Mouse (Mus musculus): ENCODE measurements around the gene Fgf9.

The Fgf9 gene

DNA sequence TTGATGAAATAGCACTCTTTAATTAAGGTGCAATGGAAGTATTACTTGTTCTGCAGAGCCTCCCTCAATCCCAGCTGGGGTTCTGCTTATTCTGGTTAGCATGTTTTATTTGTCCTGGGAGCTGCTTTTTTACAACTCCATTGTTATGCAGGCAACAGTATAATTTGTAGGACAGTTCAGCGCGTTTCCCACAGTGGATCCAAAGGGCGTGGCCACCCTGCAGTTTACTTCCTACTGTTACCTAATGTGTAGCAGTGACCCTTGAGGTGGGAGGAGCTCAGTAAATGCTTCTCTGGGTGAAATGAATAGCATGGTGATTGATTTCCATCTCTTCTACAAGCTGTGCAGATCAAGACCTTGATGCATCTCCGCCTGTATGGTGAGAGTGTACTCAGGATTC lies 17.0 kb downstream of the Fgf9 start:
- in situ Hi-C loops (cut with MseI, MboI) = no loop called here

DNA sequence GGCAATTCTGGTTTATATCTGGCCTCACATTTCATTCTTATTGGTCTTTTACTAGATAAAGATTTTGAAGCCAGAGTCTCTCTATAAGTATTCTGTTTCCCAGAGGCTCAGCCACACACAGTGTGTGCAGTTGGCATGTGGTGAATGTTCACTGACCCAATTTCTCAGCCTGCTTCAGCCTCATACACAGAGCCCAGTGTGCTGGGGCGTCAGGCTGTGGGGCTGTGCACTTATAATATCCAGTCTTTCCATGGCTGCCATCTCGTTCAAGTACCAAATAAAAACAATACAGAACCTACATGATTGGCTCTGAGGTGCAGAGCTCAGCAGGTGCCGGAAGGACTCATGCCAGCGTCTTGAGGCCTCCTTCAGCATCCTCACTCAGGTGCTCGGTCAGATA lies 19.1 kb downstream of the Fgf9 start:
- in situ Hi-C loops (cut with MseI, MboI) = no loop called here

DNA sequence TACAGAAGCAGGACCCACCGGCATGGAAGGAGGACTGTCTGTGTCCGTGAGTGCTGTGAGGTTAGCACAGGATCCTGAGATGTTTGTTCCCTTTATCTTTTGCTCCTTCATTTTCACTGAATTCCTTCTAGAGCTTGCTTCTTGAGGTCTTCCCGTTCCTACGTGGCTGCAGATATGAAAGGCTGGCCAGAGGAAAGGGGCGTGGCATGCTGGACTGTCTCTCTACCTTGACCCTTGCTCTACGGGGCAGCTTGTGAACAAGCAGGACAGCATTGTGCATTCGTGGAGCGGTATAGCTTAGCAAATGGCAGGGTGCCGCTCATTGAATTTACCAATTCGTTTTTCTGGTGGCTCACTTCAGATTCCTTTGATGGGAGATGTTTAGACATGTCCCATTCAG lies 21.0 kb downstream of the Fgf9 start:
- in situ Hi-C loops (cut with MseI, MboI) = no loop called here

DNA sequence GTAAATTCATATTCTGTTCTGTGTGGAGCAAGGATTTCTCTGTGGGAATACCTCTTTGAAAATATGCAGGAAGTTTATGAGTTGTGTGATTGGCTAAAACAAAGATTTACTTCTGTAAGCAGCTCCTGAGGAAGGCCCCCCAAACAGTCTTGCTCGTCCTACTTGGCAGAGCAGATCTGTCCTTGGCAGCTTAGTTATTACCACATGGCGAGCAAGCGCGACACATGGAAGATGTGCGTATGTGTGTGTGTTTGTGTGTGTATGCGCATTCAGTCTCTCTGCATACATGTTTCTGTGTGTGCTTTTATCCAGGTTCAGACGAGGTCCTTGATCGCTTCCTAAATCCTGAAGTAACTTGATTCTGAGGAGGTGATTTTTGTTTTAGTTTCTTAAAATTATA lies 29.3 kb downstream of the Fgf9 start:
- in situ Hi-C loops (cut with MseI, MboI) = no loop called here

DNA sequence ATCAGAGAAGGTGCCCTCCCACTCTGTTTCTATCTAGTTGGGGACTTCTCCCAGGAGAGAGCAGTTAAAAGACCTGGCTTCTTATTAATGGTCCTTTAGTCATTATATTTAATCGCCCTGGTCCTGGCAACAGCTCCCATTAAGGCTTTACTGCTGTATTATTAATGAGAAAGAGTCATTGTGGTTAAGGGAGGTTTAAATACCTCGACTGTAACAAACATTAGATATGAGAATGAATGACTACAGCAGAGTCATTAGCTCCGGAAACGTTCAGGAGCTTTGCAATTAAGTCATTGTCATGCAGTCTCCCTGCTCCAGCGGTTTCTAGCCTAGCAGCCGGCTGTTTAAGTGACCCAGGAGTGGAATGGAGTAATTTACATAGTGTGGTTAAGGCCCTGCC lies 31.0 kb downstream of the Fgf9 start:
- in situ Hi-C loops (cut with MseI, MboI) = no loop called here

DNA sequence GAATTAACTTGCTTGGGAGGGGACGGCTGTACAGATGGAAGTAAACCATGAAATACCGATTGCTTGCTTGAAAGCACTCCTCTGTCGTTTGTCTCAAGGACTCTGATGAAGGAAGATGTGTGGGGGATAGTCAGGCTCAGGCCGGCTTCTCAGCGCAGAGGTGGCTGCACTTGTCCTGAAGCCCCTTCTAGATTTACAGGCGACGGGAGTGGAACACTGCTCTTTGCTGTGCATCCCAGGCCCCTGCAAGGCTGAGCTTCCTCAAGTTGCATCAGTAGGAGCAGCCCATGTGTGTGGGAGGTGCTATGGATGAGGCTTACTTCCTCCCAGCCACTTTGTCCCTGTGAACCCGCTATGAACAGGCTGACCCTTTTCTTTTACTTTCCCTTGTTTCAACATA lies 33.9 kb downstream of the Fgf9 start:
- in situ Hi-C loops (cut with MseI, MboI) = no loop called here

DNA sequence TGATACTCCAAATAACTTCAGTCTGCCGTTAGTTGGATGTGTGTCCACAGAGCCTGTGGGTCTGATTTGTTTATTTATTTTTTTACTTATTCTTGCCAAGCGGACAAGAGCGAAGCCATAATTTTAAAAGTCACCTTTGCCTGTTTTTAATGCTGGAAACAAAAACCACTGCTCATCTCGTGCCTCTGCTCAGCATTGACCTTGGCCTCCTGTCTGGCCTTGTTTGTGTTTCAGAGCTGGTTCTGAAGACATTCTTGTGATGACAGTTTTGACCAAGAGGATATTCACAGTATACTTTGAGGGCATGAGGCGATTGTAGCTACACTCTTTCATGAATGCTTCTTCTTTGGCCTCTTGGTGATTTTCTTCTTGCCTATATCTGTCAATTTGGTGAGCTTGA lies 35.2 kb downstream of the Fgf9 start:
- in situ Hi-C loops (cut with MseI, MboI) = no loop called here

DNA sequence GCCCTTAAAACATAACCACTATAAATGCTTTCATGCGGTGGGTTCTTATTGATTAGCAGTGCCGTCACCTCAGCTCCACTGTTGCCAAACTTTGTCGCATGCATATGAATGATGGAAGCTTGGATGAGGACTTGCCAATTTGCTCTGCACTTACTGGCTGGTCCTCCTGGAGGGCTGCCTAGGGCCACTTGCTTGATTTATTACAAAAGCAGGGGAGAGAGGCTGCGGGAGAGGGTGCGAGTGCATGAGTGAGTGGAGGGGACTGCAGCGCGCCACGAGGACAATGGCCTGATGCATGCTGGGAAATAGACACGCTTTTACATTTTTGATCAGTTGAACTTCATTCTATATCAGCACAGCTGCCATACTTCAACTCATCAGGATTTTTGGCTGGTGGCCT lies 39.3 kb downstream of the Fgf9 start:
- in situ Hi-C loops (cut with MseI, MboI) = no loop called here

DNA sequence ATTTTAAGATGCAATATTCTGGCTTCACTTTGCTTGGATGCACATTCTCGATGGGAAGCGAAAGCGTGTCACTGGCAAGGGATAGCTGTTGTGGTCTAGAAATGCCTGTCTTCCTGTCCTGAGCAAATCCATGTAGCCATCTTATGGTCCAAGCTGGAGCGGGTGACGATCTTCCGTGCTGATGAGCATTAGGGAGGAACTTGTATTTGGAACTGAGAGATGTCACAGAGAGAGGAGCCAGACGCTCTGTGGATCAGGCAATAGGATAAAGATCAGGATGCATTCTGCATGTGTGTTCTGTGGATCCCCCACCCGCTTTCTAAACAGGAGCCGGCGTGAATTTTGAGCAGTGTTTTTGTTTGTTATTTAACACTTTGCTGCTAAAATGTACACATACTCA lies 41.2 kb downstream of the Fgf9 start:
- in situ Hi-C loops (cut with MseI, MboI) = no loop called here

DNA sequence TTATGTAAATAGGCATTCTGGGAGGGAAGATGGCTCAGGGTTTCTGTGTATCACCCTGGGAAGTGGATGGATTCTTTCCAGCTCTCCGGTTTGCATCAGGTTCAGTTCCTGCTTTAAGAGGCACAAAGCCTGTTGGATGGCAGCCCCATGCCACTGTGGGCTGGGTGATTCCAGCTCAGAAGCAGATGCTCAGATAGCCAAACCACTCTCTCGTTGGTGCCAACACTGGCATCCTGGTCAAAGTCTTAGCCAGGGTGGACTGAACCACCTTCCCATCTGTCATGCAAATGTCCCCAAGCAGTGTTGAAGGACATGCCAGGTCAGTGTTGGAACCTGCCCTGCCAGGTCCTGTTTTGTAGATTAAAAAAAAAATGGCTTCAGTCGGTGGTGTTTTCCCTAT lies 42.0 kb downstream of the Fgf9 start:
- in situ Hi-C loops (cut with MseI, MboI) = no loop called here

DNA sequence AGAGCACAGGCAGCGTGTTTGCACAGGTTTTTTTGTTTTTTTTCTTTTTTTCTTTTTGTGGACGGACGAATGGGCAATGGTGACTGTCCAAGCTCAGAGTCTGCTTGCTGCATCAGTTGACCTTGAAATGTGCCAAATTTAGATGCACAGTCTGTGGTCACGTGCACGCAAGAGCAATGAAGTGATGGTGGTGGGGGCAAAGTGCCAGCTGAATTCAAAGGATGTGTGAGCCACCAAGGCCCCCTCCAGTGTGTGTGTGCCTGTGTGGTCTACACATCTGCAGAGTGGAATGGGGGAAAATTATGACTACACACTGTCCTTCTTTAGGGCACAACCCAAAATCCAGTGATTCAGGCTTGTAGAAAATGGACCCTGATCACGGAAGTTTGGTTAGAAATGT lies 42.8 kb downstream of the Fgf9 start:
- in situ Hi-C loops (cut with MseI, MboI) = no loop called here

DNA sequence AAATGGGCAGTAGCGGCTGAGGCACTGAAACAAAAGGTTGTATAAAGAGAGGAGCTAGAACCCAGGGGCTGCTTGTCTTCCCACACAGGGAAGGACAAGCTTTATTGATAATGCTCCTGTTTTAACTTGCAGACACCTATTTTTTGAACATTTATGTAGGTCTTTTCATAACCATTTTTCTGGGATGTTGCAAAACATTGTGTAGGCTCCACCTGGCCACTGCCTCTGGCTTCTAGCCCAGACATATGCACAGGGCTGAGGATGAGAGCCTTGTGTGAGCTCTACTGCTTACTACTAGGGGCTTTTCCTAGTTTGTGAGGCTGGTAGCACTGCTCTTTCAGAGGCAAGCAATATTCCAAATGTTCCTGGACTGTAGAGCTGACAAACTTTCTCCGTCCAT lies 43.8 kb downstream of the Fgf9 start:
- in situ Hi-C loops (cut with MseI, MboI) = no loop called here

DNA sequence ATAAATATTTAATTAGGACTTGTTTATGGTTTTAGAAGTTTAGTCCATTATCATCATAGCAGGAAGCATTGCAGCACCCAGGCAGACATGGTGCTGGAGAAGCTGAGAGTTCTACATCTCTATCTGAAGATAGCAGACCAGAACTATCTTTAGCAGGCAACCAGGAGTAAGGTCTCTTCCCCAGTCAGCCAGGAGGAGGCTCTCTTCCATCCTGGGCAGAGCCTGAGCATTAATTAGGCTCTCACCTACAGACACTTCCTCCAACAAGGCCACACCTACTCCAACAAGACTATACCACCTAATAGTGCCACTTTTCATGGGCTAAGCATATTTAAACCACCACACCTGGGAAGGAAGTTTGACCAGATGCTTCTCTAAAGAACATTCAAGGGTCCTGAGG lies 54.3 kb downstream of the Fgf9 start:
- in situ Hi-C loops (cut with MseI, MboI) = no loop called here

DNA sequence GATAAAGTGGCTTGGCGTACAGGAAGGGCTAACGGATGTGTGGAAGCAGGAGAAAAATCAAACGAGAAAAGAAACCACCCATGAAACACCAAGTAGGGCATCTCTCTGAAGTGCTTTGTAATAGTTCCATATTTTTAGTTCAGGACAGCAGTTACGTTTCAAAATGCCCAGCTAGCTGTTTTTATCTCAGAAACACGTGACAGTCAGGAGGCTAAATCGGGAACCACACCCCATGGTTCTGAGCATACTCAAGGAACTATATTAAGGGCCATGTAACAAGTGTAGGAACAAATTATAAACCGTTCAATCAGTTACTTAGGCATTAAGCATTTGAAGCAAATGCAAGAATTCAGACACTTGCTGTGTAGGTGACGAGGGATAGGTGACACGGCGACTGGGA lies 56.2 kb downstream of the Fgf9 start:
- in situ Hi-C loops (cut with MseI, MboI) = no loop called here

DNA sequence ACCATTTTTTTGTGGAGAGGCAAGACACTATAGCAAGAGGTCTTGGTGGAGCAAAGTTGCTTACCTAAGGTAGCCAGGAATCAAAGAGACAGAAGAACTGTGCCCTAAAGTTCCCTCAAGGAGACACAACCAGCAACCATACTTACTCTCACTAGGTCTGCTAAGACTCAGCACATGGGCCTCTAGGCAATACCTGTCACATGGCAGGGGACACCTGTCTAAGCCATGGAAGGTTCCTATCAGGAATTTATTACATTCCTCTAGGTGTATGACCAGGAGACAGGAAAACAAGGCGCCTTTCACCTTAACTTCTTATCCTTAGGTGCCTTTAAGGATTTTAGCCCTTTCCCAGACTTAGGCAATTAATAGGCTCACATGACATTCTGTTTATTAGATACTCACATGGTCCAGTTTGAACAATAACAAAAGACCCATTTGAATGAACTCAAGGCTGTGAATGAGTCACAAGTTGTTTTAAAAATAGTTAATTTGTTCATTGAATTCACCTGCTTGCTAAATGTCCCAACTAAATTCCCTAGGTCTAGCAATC lies 69.2 kb downstream of the Fgf9 start:
- in situ Hi-C loops (cut with MseI, MboI) = no loop called here

DNA sequence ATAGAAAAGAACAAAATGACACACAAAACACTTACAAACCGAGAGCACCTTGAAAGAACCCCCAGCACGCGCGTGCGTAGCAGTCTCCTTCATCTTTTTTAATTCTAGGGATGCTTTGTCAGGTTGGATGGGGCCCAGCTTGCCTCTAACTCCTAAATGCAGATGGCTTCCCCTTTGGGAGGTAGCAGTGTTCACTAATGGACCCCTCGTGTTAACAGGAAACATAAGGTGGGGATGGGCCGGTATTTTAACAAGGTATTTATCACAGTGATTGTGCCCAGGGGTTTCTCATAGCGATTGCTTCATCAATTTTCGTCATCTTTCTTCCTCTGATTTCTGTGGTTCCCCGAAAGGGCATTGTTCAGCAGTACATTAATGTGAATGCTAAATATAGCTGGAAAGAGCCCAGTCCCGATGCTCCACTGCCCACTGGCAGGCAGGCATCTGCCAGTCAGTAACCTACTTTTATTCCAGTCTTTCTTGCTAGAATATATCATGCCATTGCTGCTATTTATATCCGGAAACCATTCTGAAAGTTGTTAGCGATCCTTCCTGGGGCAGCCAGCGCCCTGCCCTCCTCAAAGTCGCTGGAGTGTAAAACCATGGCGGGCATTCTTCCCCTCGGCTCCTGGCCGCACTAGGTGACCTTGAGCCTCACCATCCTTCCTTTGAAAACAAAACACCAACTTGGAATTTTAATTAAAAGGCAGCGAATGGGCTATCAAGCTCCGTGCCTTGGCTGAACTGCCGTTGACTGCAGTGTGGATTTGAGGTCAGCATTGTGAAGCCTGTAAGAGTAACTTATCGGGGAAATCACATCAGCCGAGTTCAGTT lies 79.5 kb downstream of the Fgf9 start:
- in situ Hi-C loops (cut with MseI, MboI) = no loop called here

DNA sequence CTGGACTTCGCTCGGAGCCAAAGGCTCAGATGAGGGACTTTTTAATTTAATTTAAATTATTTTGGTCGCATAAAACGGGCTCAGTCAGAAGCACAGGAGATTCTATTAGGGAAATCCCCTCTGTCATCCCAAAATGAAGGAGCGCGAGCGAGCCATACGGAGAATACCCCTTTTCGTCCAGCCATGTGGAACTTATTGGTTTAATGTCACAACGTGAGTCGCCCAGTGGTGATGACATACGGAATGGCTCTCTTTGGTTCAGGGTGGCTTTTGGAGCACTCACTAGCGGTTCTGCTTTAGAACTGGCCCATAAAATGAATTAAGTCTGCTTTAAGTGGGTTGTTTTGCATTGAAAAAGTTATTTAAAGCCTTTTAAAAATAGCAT lies 80.1 kb downstream of the Fgf9 start:
- in situ Hi-C loops (cut with MseI, MboI) = no loop called here

DNA sequence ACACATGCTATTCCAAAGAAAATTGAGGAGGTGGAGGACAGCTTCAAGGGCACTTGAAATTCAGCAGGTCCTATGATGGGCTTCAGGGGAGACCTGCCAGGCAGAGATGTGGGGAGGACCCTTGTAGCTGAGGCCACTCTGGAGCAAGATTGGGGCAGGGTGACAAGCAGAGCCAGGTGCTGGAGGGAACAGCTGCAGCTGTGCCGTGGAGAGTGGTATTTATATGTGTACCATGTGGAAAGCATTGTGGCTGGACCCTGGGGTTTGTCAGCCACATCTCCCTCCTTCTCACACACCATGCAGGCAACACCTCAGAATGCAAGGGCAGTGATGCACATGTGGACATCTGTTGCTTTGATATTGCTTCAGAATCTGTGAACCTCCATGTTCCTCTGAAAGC lies 81.8 kb downstream of the Fgf9 start:
- in situ Hi-C loops (cut with MseI, MboI) = no loop called here

DNA sequence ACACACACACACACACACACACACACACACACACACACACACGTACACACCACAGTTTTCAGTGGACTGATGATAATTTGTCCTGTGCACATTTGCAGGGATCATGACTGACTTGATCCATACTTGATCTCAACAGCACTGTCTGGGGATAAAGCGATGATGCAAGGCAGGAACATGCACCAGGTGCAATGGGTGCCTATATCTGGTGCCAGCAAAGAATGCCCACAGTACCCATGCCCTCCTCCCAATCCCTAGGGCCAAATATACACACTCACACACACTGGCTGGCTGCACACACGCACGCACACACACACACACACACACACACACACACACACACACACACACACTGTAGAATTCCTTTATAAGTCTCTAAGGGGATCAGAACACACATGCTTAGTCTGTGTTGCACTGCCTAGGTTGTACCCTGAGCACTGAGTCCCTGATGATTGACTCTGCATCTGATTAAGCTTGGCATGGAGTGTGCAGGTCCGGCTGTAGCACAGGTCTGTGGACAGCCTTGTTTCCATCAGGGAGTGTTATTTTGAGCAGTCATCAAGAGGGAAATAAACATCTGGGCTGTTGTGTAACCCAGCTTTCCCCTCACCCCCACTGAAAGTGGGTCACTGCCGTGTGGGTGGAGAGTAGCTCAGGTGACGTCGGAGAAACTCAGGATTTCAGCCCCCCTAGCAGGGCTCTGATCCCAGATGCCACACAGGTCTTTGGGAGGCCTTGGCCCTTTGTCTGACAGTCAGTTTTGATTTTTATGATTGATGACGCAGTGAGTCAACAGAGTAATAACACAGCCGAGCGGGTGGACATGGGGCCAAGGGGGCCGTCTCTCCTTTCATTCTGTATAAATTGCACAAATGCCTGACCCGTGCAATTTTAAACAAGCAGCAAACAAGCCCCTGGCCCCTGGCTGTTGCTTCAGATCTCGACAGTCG lies 83.4 kb downstream of the Fgf9 start:
- in situ Hi-C loops (cut with MseI, MboI) = no loop called here

DNA sequence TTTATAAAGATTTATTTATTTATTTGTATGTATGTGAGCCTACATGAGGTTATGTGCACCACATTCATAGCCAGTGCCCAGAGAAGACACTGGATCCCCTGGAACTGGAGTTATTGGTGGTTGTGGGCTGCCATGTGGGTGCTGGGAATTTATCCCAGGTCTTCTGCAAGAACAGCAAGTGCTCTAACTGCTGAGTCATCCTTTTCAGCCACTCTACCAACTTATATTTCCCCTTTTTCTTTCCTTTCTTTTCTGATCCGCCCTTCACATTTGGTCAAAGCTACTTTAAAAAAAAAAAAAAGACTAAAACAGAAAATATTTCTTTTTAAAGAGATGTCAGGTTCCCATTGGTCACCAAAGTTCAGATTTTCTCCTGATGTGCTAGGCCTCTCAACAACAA lies 90.3 kb downstream of the Fgf9 start:
- in situ Hi-C loops (cut with MseI, MboI) = no loop called here

Measured in mouse trophoblast stem cell (cell line).